Mouse (Mus musculus): Measurements from ENCODE around the gene Hook2. TPM values are rescaled to one million over a fixed set of nuclear protein-coding genes. Genes with fewer than 3 reads are reported as not detected.

The Hook2 gene
- total RNA-seq, 1 experiment from 2014 or later: 8.6 TPM

GRCm38 (mm10) chr8:85021514-85022055, 31.2 kb downstream of the Hook2 start:
- no peak for ATAC-seq (ENCODE audit: extremely low read depth, insufficient number of reproducible peaks, low FRiP score, poor library complexity, severe bottlenecking)

- no peak for ATAC-seq (ENCODE audit: extremely low read depth, insufficient number of reproducible peaks, low FRiP score, poor library complexity, severe bottlenecking)
Observed at GRCm38 (mm10) chr8:85023846-85024245, 33.4 kb downstream of the Hook2 start.

- ATAC-seq (ENCODE audit: extremely low read depth, insufficient number of reproducible peaks, low FRiP score, poor library complexity, severe bottlenecking): peak; percentile 88
Observed at GRCm38 (mm10) chr8:85025098-85025932, 34.9 kb downstream of the Hook2 start, which contains the start of gene Asna1. Asna1 (minus strand) TSS chr8:85025281.

GRCm38 (mm10) chr8:85026670-85027515, 36.5 kb downstream of the Hook2 start, which contains the start of gene Trir:
Trir (plus strand) TSS chr8:85026823.
- peak; percentile 87 for ATAC-seq (ENCODE audit: extremely low read depth, insufficient number of reproducible peaks, low FRiP score, poor library complexity, severe bottlenecking)

- ATAC-seq (ENCODE audit: extremely low read depth, insufficient number of reproducible peaks, low FRiP score, poor library complexity, severe bottlenecking): no peak
Observed at GRCm38 (mm10) chr8:85027516-85027855, 37.1 kb downstream of the Hook2 start.

- no peak for ATAC-seq (ENCODE audit: extremely low read depth, insufficient number of reproducible peaks, low FRiP score, poor library complexity, severe bottlenecking)
Observed at GRCm38 (mm10) chr8:85027922-85028321, 37.5 kb downstream of the Hook2 start.

GRCm38 (mm10) chr8:85029271-85029670, 38.9 kb downstream of the Hook2 start:
- ATAC-seq (ENCODE audit: extremely low read depth, insufficient number of reproducible peaks, low FRiP score, poor library complexity, severe bottlenecking): no peak

GRCm38 (mm10) chr8:85032622-85033311, 42.4 kb downstream of the Hook2 start:
- ATAC-seq (ENCODE audit: extremely low read depth, insufficient number of reproducible peaks, low FRiP score, poor library complexity, severe bottlenecking): no peak

GRCm38 (mm10) chr8:85033867-85034266, 43.5 kb downstream of the Hook2 start:
- ATAC-seq (ENCODE audit: extremely low read depth, insufficient number of reproducible peaks, low FRiP score, poor library complexity, severe bottlenecking): no peak

GRCm38 (mm10) chr8:85034764-85035163, 44.4 kb downstream of the Hook2 start:
- ATAC-seq (ENCODE audit: extremely low read depth, insufficient number of reproducible peaks, low FRiP score, poor library complexity, severe bottlenecking): peak; percentile 52; the same call in 1 of the 2 replicates

GRCm38 (mm10) chr8:85035165-85035727, 44.8 kb downstream of the Hook2 start:
- no peak for ATAC-seq (ENCODE audit: extremely low read depth, insufficient number of reproducible peaks, low FRiP score, poor library complexity, severe bottlenecking)

- no peak for ATAC-seq (ENCODE audit: extremely low read depth, insufficient number of reproducible peaks, low FRiP score, poor library complexity, severe bottlenecking)
Observed at GRCm38 (mm10) chr8:85035728-85036310, 45.4 kb downstream of the Hook2 start.

- ATAC-seq (ENCODE audit: extremely low read depth, insufficient number of reproducible peaks, low FRiP score, poor library complexity, severe bottlenecking): no peak
Observed at GRCm38 (mm10) chr8:85036381-85036717, 45.9 kb downstream of the Hook2 start.

GRCm38 (mm10) chr8:85036718-85037365, 46.4 kb downstream of the Hook2 start, which contains the start of gene Tnpo2:
Tnpo2 (plus strand) TSS chr8:85036915.
- peak; percentile 91 for ATAC-seq (ENCODE audit: extremely low read depth, insufficient number of reproducible peaks, low FRiP score, poor library complexity, severe bottlenecking)

GRCm38 (mm10) chr8:85037366-85037680, 46.9 kb downstream of the Hook2 start:
- ATAC-seq (ENCODE audit: extremely low read depth, insufficient number of reproducible peaks, low FRiP score, poor library complexity, severe bottlenecking): no peak

- ATAC-seq (ENCODE audit: extremely low read depth, insufficient number of reproducible peaks, low FRiP score, poor library complexity, severe bottlenecking): no peak
Observed at GRCm38 (mm10) chr8:85037681-85038531, 47.5 kb downstream of the Hook2 start.

GRCm38 (mm10) chr8:85043619-85044018, 53.2 kb downstream of the Hook2 start:
- ATAC-seq (ENCODE audit: extremely low read depth, insufficient number of reproducible peaks, low FRiP score, poor library complexity, severe bottlenecking): no peak
